Mouse (Mus musculus): ENCODE data around the gene Lrrc4b. TPM values are rescaled to one million over a fixed set of nuclear protein-coding genes. Genes with fewer than 3 reads are reported as not detected.

Lrrc4b gene
- total RNA-seq, 4 experiments from 2014 or later, result 0.10 to 0.27 (median 0.11) TPM

- no peak for DNase-seq (ENCODE audit: low spot score in 2 of 2)
Observed at GRCm38 (mm10) chr7:44436267-44436666, 7.4 kb downstream of the Lrrc4b start.

GRCm38 (mm10) chr7:44437188-44437587 is 8.4 kb downstream of the Lrrc4b start:
- no peak for DNase-seq (ENCODE audit: low spot score in 2 of 2)

DNA sequence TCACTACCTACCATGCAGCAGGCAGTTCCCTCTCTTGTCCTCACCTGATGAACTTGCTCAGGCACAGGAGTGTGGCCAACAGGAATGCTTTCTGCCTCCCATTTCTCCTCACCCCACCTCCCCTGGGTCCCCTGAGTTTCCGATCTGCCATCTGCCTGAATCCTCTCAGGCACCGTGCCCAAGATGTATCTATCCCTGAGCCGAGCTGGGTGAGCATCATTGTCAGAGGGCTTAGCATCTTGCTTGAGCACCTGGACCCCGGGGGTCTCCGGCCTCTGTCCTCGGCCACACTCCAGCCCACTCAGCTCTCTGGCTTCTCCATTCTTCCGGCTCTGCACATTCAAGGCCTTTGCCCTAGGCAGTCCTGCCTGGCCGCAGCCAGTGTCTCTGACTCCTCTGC is 9.1 kb downstream of the Lrrc4b start:
- DNase-seq (ENCODE audit: low spot score in 2 of 2), result no peak

- no peak for DNase-seq (ENCODE audit: low spot score in 2 of 2)
Observed at GRCm38 (mm10) chr7:44439696-44440095, 10.9 kb downstream of the Lrrc4b start.

- no peak for DNase-seq (ENCODE audit: low spot score in 2 of 2)
Observed at GRCm38 (mm10) chr7:44440479-44440878, 11.7 kb downstream of the Lrrc4b start.

DNA sequence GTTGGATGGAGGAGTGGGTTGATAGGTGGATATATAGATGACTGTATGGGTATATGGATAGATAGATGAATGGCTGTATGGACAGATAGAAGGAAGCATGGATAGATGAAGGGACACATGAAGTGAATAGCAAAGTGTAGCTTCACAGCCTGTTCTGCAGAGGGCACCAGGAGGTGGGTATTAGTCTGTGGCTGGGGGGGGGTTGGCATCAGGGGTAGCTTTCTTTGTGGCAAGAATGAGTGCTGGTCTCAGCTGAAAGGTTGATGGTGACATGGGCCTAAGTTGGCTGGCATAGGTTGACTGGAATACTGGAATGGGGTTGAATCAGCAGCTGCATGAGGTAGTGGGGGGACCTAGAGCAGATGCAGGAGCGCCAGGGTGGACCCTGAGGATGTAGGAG is 12.4 kb downstream of the Lrrc4b start:
- DNase-seq (ENCODE audit: low spot score in 2 of 2), result no peak

DNA sequence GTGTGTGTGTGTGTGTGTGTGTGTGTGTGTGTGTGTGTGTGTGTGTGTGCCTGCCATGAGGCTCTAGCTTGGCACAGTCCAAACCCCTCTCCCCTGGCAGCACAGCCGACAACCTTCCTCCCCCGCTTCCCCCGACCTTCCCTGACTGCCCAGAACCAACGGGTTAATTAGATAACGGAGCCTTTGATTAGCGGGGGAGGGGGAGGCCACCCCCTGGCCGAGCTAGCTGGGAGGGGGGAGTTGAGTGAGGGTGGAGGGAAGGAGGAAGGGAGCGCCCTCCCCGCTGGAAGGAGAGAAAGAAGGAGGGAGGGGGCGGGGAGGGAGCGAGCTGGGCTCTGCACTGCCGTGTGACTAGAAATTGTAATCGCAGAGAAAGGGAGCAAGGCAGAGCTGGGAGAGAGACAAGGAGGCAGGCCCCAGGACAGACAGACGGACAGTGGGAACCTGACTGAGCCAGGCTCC is 12.9 kb downstream of the Lrrc4b start:
- DNase-seq (ENCODE audit: low spot score in 2 of 2), result no peak

DNA sequence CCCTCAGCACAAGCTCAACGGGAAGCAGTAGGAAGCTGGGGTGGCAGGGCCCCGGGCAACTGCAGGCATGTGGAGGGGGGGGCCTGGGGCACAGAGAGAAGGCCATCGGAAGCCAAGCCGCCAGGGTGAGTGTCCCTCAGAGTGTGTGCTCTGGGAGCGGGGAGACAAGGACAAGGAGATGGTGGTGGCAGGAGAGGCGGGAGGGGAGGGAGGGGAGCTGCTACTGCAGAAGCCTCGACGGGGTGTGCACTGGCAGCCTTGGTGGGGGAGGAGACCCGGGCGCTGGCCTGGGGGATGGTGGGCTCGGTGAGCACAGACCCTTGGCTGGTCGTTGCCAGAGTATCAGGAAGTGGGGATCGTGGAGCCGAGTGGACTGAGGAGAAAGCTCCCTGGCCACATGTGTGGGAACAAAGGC is 13.6 kb downstream of the Lrrc4b start:
- DNase-seq (ENCODE audit: low spot score in 2 of 2), result no peak

DNA sequence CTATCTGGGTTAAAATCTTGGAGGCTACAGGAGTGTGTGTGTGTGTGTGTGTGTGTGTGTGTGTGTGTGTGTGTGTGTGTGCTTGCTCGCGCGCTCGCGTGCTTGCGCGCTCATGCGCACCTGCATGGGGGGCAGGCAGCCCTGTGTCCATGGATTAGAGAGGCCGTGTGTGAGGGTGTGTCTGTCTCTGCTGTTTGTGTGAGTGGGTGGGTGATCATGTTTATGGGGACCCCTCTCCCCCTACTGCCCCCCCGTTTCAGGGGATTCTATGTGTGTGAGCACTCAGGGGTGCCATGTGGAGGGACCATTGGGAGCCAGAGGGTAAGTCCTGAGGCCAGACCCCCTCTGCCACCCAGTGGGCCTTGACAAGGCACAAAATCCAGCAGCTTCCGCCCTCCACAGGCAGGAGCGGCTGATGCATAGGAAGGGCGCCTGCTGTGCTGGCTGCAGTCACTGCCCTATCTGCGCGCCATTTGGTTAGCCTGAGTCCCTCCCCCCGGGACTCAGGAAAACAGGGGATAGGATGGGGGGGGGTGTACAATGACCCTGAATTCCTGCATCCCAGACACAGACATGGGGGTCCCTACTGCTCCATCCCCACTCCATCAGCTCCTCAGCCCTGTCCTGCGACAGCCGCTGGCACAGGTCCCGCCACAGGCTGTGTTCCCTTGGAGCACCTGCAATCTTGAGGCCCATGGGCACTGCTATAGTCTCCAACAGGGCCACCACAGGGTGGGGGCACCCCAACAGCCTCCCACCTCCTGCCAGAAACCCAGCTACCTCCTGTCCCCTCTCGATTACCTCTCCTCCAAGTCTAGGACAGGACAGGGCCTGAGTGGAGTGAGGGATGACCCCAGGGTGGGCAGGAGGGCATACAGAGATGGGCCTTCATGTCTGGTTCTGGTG is 14.7 kb downstream of the Lrrc4b start:
- no peak for DNase-seq (ENCODE audit: low spot score in 2 of 2)

- DNase-seq (ENCODE audit: low spot score in 2 of 2), result no peak
Observed at GRCm38 (mm10) chr7:44444886-44445527, 16.2 kb downstream of the Lrrc4b start.

DNA sequence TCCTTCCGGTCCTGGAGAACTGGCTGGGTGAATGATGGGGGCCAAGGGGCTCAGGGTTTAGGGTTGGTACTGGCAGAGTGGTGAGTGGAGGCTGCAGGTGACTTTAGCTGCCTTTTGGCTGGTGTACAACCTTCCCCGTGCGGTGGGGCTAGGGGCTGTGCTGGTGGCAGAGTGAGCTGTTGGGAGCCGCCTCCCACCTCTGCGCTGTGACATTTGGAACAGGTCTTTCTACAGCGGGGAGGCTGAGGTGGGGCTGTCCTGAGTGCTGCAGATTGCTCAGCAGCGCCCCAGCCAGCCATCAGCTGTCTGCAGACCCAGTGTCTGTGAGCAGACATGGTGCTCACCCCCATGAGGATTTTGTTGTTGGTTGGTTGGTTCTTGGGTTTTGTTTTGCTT is 16.7 kb downstream of the Lrrc4b start:
- no peak for DNase-seq (ENCODE audit: low spot score in 2 of 2)

GRCm38 (mm10) chr7:44446070-44446855 is 17.4 kb downstream of the Lrrc4b start:
- no peak for DNase-seq (ENCODE audit: low spot score in 2 of 2)

- no peak for DNase-seq (ENCODE audit: low spot score in 2 of 2)
Observed at GRCm38 (mm10) chr7:44453256-44453655, 24.4 kb downstream of the Lrrc4b start.

GRCm38 (mm10) chr7:44456302-44456701 is 27.5 kb downstream of the Lrrc4b start:
- no peak for DNase-seq (ENCODE audit: low spot score in 2 of 2)

GRCm38 (mm10) chr7:44460067-44460466 is 31.2 kb downstream of the Lrrc4b start:
- peak in 1 of 2 experiments; percentile 0 for DNase-seq (ENCODE audit: low spot score in 2 of 2)

DNA sequence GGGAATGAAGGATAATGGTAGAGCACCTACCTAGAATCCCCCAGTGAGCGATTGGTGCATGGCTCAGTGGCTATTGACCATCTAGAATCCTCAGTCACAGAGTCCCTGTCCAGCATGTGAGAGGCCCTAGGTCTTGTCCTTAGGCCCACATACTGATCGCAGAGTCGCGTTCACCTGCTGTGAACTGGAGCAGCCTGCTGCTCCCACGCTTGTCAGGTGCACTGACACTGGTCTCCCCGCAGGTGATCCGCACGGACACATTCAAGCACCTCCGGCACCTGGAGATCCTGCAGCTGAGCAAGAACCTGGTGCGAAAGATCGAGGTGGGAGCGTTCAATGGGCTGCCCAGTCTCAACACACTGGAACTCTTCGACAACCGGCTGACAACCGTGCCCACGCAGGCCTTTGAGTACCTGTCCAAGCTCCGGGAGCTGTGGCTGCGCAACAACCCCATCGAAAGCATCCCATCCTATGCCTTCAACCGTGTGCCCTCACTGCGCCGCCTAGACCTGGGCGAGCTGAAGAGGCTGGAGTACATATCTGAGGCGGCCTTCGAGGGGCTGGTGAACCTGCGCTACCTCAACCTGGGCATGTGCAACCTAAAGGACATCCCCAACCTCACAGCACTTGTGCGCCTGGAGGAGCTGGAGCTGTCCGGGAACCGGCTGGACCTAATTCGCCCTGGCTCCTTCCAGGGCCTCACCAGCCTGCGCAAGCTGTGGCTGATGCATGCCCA is 32.1 kb downstream of the Lrrc4b start:
- no peak for DNase-seq (ENCODE audit: low spot score in 2 of 2)

DNA sequence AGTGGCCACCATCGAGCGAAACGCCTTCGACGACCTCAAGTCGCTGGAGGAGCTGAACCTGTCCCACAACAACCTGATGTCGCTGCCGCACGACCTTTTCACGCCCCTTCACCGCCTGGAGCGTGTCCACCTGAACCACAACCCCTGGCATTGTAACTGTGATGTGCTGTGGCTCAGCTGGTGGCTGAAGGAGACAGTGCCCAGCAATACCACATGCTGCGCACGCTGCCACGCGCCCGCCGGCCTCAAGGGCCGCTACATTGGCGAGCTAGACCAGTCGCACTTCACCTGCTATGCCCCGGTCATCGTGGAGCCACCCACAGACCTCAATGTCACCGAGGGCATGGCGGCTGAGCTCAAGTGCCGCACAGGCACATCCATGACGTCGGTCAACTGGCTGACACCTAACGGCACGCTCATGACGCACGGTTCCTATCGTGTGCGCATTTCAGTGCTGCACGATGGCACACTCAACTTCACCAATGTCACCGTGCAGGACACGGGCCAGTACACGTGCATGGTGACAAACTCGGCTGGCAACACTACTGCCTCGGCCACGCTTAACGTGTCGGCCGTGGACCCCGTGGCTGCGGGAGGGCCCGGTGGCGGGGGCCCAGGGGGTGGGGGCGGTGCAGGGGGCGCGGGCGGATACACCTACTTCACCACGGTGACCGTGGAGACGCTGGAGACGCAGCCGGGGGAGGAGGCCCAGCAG is 32.8 kb downstream of the Lrrc4b start:
- DNase-seq (ENCODE audit: low spot score in 2 of 2), result no peak

DNA sequence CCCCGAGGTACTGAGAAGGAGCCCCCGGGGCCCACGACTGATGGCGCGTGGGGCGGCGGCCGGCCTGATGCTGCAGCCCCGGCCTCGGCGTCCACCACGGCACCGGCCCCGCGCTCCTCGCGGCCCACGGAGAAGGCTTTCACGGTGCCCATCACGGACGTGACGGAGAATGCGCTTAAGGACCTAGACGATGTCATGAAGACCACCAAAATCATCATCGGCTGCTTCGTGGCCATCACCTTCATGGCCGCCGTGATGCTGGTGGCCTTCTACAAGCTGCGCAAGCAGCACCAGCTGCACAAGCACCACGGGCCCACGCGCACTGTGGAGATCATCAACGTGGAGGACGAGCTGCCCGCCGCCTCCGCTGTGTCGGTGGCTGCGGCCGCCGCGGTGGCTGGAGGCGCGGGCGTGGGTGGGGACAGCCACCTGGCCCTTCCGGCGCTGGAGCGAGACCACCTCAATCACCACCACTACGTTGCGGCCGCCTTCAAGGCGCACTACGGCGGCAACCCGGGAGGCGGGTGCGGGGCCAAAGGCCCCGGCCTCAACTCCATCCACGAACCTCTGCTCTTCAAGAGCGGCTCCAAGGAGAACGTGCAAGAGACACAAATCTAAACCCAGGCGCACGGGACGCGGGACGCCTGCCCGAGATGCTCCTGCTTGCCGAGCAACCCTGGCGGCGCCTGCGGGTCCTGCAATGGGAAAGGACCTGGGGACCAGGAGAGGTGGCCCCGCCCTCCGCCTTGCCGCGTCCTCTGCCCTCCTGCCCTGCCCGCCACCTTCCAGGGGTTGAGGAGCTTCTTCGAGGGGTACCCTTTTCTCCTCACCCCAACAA is 33.6 kb downstream of the Lrrc4b start:
- DNase-seq (ENCODE audit: low spot score in 2 of 2), result no peak

- DNase-seq (ENCODE audit: low spot score in 2 of 2), result no peak
Observed at GRCm38 (mm10) chr7:44463056-44463425, 34.2 kb downstream of the Lrrc4b start.

Data from gastrocnemius, adult 8-10 months (tissue).